18 mouse cellular contexts compared by ENCODE assay signal in genomic region chr16:45227002-45227401, GRCm38 (mm10). TPM values are rescaled to one million over a fixed set of nuclear protein-coding genes. Genes with fewer than 3 reads are reported as not detected.
"Had no signal": no experiment of that assay in that cellular context is flagged by ENCODE, and none has a peak within 500 bp of the region (broad histone marks: within the 10 kb centered on the region; RNA-seq: fewer than 3 reads in every experiment).

No protein-coding gene starts in this region.

- H3K27me3 ChIP-seq: intestine, embryonic 15.5 days; limb, embryonic 15.5 days; liver, embryonic 13.5 days; lung, embryonic 15.5 days; midbrain, embryonic 13.5 days; neural tube, embryonic 15.5 days; stomach, embryonic 15.5 days had no signal

- H3K9ac ChIP-seq: intestine, embryonic 15.5 days; limb, embryonic 15.5 days; liver, embryonic 13.5 days; liver, postnatal 0 days; lung, embryonic 15.5 days; midbrain, embryonic 13.5 days; neural tube, embryonic 15.5 days; stomach, embryonic 15.5 days had no signal

- ATAC-seq: intestine, embryonic 15.5 days; liver, postnatal 0 days; midbrain, embryonic 13.5 days had no signal

- DNase-seq: kidney, adult 18-20 months; kidney, postnatal 10 days; liver, embryonic 13.5 days; liver, postnatal 0 days; lung, postnatal 14 days; right cerebral cortex, postnatal 4 days; thymus, adult 2 months; thymus, postnatal 4 days had no signal

- H3K4me2 ChIP-seq: intestine, embryonic 15.5 days; limb, embryonic 15.5 days; liver, embryonic 13.5 days; lung, embryonic 15.5 days; midbrain, embryonic 13.5 days; neural tube, embryonic 15.5 days; stomach, embryonic 15.5 days had no signal

- H3K27ac ChIP-seq: intestine, embryonic 15.5 days; limb, embryonic 15.5 days; liver, embryonic 13.5 days; lung, embryonic 15.5 days; macrophage; midbrain, embryonic 13.5 days; neural tube, embryonic 15.5 days; stomach, embryonic 15.5 days had no signal

- H3K9me3 ChIP-seq: intestine, embryonic 15.5 days; limb, embryonic 15.5 days; liver, embryonic 13.5 days; lung, embryonic 15.5 days; midbrain, embryonic 13.5 days; neural tube, embryonic 15.5 days; stomach, embryonic 15.5 days had no signal

- H3K4me1 ChIP-seq: intestine, embryonic 15.5 days; limb, embryonic 15.5 days; liver, embryonic 13.5 days; lung, embryonic 15.5 days; neural tube, embryonic 15.5 days; stomach, embryonic 15.5 days had no signal

- H3K36me3 ChIP-seq: intestine, embryonic 15.5 days; limb, embryonic 15.5 days; liver, embryonic 13.5 days; lung, embryonic 15.5 days; midbrain, embryonic 13.5 days; neural tube, embryonic 15.5 days; stomach, embryonic 15.5 days had no signal

- H3K4me3 ChIP-seq: intestine, embryonic 15.5 days; limb, embryonic 15.5 days; liver, embryonic 13.5 days; lung, embryonic 15.5 days; midbrain, embryonic 13.5 days; myocyte; neural tube, embryonic 15.5 days; stomach, embryonic 15.5 days had no signal

RNA-seq across cellular contexts. Expression of gene Btla, which starts 2.9 kb away (rescaled TPM):
- total RNA-seq: midbrain, postnatal 0 days had no signal
- polyA plus RNA-seq: kidney, embryonic 14.5 days had no signal
